Mouse (Mus musculus) v-Abl transformed pro-B cells (cell line): ENCODE data around the gene Abraxas2.

ENCODE experiments used
- in situ Hi-C, 2 experiments: fragments of 400-800 bp; cut with MboI; formaldehyde crosslinking; loops; one replicate each; pipeline ENCODE4 v1.15.1; 2025; ENCODE audit not compliant: unreplicated experiment in 2 of 2

Abraxas2 gene

DNA sequence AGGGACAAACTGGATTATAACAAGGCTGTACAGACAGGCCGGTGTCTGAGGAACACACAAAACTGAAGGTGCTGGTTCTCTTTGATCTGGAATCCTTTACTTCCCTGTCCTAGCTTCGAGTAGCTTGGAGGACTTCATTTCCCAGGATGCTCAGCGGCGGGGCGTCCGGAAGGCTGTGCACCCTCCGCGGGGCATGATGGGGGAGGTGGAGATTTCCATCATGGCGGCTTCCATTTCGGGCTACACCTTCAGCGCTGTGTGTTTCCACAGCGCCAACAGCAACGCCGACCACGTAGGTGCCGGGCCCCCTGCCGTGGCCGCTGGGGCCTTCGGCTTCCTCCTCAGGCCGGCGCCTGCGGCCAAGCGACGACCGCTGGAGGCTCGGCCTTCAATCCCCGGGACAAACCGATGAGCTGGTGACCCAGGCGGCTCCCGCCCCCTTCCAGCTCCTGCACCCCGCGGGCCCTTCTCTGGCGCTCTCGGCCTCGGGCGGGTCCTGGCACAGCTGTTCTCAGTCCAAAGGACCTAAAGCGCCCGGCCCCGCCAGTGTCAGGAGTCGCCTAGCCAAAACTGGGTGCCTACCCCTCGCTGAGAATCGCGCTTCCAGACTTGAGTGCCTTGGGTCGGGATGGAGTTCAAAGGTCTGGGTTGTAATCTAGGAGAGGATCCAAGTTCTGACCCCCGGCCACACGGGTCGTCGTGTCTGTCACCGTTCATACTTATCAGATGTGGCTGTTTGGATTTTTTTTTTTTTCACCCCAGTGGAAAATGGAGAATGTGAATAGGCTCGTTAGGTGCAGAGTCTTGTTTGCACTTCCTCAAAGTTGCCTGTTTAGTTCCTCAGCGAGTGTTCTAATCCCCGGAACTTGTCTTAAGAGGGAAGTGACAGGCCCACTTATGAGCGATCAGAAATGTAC, at the start of gene Abraxas2:
Gene Abraxas2, plus strand, starts transcription at position 184 of the 917 bp plus-strand sequence.
- in situ Hi-C loops, result loop anchor here in 1 of 2 experiments (25.0 kb wide), 1 partner anchor 1297 kb away; the partner anchor contains the start of gene Bub3

DNA sequence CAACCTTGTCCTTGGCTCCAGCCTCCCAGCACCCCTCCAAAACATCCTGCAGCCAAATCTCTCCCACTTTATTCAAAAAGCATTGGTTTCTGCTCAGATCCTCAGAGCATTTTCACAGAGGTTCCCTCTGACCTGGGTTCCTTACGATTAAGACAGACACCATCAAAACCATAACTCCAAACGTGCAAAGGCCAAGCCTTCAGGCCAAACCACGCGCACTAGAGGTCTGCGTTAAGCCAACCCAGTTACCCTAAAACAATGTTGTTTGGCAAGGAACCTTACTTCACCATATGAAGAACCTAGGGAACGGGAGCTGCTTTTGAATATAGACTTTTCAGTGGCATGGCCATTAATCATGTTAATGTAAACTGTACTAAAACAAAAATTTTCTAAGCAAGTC, 49.3 kb upstream of the Abraxas2 start:
- in situ Hi-C loops, result loop anchor here (5.0 to 10.0 kb wide), 3 partner anchors 62 to 152 kb away; no protein-coding TSS in a partner anchor

DNA sequence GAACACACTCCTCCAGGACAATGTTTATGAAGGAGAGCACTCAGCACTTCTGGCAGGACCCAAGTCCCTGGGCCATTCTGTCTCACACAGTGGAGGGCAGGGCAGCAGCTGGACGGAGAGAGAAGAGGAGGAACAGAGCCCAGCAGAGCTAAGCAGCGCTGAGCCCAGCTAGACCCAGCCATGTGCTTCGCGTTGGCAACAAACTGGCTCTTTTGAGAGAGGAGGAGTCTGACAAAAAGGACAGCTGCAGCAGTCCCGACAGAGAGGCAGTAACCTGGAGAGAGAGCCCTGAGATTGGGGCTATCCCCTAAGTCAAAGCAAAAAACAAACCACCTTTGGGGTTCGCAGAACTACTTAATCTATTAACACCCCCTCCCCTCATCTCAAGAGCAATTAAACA, 48.7 kb upstream of the Abraxas2 start:
- in situ Hi-C loops, result loop anchor here in 1 of 2 experiments (10.0 kb wide), 1 partner anchor 74 kb away; no protein-coding TSS in a partner anchor

DNA sequence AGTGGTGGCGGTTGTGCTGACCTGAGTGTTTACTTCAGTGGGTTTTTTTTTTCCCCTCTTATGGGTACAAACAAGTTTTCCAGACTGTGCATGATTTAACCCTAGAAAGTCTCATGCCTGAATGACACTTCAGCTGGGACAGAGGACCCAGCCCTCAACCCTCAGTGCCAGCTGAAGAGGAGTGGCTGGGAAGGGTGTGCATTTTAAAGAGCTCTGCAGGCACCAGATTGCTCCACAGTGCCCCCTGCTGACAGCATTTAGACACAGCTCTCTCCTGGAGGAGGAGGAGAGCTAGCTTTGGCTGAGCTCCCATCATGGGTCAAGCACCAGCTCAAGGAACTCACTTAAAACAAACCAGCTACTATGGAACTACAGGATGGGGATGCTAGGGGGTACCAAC, 48.1 kb upstream of the Abraxas2 start:
- in situ Hi-C loops, result loop anchor here in 1 of 2 experiments (10.0 kb wide), 1 partner anchor 74 kb away; no protein-coding TSS in a partner anchor

DNA sequence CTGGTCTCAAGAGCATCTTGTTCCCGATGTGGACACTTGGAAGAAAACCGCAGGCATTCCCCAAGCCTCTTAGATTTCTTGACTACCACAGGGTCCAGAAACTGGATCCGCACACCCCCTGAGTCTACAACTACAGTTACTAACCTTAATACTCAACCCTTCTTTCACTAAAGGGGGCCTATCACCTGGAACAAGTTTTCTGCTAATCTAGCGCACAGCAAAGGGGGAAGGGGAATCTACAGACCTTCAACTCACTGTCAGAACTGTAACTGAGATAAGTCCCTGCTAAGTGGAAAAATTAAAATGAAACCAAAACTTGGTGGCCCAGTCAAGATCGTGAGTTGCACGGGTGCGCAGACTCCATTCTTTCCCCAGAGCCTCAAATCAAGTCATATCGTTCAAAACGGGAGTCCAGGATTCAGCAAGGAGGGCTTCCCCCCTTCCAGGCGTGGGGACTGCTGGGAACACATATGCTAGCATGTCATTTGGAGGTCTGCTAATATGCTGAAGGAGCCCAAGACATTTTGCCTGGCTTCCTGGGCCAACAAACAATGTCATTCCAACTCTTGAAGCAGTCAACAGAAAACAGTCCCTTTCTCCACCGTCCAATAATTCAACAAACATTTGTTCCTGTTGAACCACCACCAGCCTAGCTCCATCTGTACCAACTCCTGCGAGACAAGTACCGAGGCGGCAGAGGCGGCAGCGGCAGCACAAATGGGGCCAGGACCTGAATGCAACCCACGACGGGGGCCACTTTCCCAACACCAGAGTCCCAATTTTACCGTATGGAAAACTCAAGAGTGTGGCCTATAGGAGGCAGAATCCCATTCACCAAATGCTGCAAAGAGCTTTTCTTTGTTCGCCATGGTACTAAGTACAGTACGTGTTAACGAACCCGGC, 47.1 kb upstream of the Abraxas2 start:
- in situ Hi-C loops, result loop anchor here in 1 of 2 experiments (10.0 kb wide), 1 partner anchor 73 kb away; no protein-coding TSS in a partner anchor

DNA sequence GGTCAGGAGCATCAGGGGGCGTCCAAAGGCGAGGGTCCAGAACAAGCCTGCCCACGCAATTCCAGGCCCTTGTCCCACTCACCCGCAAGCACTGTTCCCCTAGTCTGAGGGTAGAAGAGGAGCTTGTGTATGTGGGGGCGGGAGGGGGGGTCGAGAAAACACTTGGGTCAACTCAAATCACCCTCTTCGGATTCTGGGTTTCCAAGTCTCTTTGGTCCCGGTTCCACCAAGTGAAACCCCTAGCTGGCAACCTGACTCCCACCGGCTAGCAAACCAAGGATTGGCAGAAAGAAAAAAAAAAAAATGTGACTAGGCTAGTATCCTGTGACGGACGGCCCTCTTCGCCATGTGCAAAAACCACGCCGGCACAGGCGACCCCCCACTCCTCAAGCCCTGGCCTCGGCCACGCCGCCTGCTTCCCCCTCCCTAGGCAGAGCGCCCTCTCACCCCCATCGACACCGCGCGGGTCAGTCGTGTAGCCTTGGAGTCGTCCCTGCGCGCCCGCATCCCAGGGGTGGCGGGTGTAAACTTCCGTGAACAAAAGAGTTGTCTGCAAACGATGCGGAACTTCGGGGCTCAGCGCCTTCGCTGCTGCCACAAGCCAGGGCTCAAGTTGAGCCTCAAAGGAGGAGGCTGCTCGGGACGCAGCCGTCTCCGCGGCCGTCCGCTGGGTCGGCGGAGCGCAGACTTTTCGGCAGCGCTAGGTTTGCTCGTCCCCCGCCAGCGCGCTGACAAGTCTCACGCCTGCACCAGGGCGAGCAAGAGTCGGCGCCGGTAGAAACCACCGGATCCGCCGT, 46.2 kb upstream of the Abraxas2 start:
- in situ Hi-C loops, result loop anchor here in 1 of 2 experiments (10.0 kb wide), 1 partner anchor 72 kb away; no protein-coding TSS in a partner anchor

DNA sequence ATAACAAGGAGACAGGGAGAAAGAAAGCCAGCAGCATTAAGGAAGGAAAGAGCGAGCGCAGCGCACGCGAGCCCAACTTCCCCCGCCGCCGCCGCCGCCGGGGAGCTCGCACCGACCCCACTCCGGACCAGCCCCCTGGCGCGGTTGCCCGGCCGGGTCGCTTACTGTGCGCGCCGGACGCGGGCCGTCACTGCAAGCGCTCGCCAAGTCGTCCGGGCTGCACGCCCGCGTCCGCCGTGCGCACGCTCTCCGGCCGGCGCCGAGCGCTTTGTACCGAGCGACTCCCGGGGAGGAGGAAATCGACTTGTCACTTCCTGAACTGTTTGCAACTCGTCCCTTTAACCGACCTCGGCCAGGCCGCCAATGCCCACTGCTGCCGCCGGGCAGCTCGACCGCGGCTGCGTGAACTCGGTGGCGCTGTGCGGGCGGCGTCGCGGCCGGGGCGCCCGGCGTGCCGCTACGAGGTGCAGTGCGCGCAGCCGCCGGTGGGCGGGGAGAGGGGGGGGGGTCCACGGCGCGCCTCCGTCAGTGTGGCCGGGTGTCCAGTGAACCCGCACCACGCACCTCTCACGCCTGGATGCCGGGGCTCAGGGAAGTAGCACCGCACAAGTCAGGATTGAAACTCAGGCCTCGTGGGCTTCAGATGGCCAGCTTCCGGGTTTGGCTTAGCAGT, 45.5 kb upstream of the Abraxas2 start, which contains the start of gene Fam53b:
Gene Fam53b, minus strand, starts transcription at position 471 of the 673 bp plus-strand sequence.
- in situ Hi-C loops, result loop anchor here in 1 of 2 experiments (10.0 kb wide), 1 partner anchor 71 kb away; no protein-coding TSS in a partner anchor

DNA sequence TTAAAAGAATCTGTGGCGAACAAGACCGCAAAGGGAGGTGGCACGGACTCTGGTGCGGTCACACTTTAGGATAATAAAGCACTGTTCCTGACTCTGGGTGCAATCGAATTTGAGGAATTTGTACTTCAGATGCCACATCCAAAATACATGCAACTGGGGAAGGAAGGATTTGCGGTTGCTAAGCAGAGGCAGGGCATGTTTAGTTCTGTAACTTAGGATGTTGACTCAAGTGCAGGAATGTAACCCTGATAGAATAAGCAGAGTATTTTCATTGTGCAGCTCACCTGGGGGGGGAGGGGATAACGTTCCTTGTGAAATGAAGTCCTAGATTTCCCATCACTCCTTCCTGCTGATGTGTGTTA, 45.0 kb upstream of the Abraxas2 start:
- in situ Hi-C loops, result loop anchor here in 1 of 2 experiments (10.0 kb wide), 1 partner anchor 71 kb away; no protein-coding TSS in a partner anchor

DNA sequence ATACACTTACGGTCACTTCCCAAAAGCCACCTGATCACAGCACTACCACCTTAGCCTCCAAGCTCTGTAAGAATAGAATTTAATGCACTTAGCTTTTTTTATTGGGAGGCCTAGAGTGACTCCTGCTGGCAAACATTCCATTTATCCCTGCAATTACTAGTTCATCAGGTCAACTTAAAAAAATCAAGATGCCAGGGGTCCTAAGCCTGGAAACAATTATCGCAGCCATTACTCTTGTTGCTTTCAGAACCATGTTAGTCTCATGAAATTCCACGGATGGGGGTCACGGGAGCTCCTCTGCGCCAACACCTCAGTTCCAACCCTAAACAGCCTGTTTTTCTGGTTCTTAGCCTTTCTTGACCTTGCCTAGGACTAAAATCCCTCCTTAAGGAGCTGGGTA, 43.9 kb upstream of the Abraxas2 start:
- in situ Hi-C loops, result loop anchor here in 1 of 2 experiments (10.0 kb wide), 1 partner anchor 70 kb away; no protein-coding TSS in a partner anchor

DNA sequence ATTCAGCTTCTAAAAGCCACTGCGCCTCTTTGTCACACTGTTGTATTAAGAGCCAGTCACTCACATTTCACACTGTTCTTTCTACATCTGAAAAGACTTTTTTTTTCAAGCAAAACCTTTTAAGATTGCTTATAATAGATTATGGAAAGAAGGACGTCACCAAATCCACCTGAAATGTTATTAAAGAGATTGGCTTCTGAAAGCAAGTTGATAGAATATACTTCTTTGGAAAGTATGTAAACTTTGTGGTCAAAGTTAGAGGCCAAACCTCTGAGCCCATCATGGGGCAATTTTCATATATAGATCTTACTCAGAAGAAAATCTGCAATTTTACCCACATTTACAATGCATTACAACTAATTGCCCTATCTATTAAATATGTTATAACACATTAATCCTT, 42.5 kb upstream of the Abraxas2 start:
- in situ Hi-C loops, result loop anchor here in 1 of 2 experiments (10.0 kb wide), 1 partner anchor 68 kb away; no protein-coding TSS in a partner anchor

DNA sequence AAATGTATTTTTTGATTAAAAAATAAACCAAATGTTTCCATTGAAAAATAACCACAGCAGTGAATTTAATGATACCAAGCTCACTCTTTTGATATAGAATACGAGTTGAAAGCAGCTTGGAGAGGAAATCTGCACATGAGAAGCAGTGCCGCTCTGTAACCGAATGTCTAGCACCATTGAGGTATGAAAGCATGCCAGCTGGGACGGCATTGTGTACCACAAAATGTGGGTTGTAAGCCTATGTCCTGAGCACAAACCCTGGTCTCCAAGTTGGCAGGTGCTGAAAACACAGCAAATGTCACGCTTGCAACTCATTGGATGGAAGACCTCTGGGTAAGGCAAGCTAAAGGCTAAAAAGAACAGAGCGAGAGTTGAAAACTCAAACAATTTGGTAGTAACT, 42.0 kb upstream of the Abraxas2 start:
- in situ Hi-C loops, result loop anchor here in 1 of 2 experiments (10.0 kb wide), 1 partner anchor 68 kb away; no protein-coding TSS in a partner anchor

DNA sequence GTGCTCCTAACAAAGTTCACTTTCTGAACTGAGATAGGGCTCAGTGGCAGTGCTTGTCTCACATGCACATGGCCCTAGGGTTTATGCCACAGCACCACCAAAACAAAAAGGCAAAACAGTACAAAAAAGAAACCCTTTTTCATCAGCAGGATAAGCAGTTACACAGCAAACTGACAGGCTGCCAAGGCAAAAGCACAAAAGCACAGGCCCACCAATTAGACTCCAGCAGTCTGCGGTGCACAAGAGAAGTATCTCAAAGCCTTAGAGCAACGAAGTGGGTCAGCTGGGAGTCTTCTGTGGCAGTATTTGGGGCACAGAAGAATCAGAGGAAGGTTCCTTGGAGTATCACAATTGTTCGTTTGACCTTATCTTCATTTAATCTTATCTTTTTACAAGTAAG, 38.3 kb upstream of the Abraxas2 start:
- in situ Hi-C loops, result no loop called here

DNA sequence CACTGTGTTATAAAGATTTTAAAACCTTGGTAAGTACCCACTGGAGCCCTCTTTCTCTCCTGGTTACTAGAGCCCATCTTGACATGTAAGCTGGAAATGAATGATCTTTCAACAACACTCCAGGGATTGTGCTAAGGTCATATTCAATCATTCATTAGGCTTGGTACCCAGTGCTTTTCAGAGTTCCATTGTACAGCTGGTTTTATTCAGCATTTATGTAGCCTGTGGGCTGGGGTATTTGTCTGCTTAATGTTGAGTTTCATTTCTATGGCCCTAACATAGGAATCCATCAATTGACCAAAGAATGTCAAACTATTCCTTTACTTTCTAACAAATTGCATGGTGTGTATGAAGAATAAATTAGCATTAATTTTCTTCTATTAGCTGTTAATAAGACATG, 35.2 kb upstream of the Abraxas2 start:
- in situ Hi-C loops, result no loop called here

DNA sequence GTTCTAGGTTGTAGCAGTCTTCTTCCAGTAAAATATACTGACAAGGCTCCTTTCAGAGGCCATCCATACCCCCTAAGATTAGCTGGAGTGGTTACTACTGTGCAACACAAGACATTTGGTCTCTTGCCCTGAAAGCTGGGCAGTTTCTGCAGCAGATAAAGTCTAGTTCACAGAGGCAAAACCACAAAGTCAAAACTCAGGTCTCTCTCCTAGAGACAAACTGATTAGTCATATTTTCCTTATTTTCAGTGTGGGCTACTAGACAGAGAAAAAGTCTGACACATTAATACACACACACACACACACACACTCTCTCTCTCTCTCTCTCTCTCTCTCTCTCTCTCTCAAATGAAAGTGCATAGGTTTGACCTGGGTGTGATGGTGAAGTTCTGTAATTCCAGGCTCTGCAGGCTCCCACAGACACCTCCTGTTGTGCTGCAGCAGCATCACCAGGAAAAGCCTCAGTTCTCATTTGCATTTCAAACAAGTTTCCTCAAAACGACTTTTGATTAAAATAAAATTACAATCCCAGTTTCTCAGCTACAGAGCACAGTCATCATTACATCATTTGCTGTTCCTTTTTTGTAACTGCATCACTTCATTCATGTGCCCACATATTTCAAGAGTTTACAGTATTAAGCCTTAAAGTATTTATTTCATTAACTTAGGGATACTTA, 34.5 kb upstream of the Abraxas2 start:
- in situ Hi-C loops, result no loop called here

DNA sequence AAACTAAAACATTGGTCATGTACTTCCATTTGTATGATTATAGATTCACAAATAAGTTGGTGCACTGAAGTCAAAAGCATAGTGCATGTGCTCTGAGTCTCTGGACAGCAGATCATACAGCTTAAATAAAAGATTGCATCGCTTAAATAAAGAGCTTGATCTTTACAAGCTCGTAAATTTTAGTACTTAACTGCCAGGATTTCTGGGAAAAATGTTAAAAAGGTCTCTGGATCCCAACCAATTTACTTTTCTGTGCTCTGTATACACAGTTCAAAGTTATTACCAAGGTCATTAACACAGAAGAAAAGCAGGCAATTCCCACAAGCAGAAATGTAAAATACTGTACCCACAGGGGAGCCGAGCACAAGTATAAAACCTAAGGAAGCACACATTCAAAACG, 28.1 kb upstream of the Abraxas2 start:
- in situ Hi-C loops, result no loop called here

DNA sequence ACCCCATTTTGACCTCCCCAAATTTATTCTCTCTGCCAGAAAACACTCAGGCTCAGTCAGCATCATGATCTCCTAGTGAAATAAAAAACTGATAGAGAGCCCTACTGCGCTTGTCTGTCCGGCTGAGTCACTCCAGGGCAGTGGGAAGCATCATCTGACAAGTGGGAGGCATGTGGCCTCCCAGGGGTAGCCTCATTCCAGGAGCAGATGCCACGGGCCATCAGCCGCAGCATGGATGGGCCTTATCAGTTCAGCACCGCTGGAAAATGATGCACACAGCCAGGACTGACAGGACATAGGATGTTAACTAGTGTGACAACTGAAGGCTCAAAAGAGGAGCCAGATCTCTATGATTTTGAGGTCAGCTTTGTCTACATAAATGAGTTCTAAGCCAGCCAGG, 17.7 kb upstream of the Abraxas2 start:
- in situ Hi-C loops, result no loop called here

DNA sequence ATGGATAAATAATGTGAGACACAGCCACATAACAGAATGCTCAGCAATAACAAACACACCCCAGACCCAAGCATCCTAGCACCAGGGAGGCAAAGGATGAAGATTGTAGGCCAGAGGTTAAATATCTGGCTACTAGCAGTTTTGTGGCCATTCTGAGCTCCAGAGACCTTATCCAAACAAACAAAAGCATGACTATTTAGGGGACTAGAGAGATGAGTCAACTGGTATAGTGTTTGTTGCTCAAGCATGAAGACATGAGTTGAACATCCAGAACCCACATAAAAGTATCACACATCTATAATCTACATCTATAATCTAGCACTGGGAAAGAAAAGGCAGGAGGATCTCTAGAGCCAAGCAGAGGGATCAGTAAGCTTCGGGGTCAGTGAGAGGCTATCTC, 16.6 kb upstream of the Abraxas2 start:
- in situ Hi-C loops, result no loop called here

DNA sequence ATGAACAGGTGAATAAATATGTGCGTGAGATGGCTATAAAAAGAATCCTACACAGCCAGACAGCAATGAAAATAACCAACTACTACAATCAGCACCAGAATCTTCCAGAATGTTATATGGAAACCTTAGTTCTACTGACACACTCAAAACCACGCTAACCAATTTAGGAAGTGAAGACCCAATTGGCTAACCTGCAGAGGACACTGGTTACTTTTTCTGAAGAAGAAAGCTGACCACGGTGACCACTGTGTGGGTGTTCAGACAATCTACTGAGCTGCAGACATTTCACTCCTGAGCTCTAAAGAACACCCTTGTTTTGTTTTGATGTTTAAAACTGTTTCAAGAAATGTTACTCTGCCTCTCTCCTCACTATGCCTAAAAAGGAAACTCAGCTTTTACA, 15.9 kb upstream of the Abraxas2 start:
- in situ Hi-C loops, result no loop called here
